Mouse (Mus musculus): ENCODE measurements around the gene Olfr1371.

Olfr1371 gene

DNA sequence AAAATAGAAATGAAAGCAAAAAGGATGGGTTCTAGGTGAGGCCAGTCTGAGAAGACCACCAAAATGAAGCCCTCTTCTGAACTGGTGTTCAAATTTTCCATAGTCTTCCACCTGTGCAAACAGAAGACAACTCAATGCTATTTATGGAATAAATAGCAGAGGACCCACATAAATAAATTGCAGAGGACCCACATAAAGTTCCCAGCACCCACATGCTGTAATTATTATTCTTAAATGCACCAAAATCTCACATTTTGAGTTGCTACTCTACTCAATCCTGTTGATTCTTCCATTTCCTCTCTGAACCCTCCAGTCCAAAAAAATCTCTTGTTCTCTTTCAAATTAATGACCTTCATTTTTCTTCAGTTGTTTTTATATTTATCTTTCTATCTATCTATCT, at the start of gene Olfr1371:
Gene Olfr1371 (minus strand): TSS at position 101 of the 400 bp plus-strand sequence.
- no peak for DNase-seq (ENCODE audit: low read depth, low spot score)

- no peak for DNase-seq (ENCODE audit: low read depth, low spot score)
These were observed 48.6 kb upstream of the Olfr1371 start for GRCm38 (mm10) chr11:52262338-52262737.

GRCm38 (mm10) chr11:52261937-52262336, 48.1 kb upstream of the Olfr1371 start:
- DNase-seq (ENCODE audit: low read depth, low spot score), result peak; percentile 74

GRCm38 (mm10) chr11:52260878-52261277, 47.1 kb upstream of the Olfr1371 start:
- peak; percentile 39 for DNase-seq (ENCODE audit: low read depth, low spot score)

DNA sequence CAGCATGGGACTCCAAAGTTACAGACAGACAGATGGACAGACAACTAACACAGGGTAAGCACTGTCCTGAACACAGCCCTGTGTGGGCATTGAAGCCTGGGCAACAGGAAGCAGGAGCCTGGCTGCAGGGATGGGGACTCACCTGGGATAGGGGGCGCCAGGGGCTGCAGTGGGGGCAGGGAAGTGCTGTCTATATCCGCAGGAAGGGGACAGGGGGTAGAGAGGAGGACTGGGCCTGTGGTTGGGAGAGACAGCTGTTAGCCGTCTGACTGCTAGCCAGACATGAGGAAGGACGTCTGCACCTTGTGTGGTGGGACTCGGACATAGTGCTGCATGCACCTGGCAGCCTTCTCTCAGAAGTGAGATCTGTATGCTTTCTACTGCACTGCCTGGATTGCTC, 44.9 kb upstream of the Olfr1371 start:
- DNase-seq (ENCODE audit: low read depth, low spot score), result no peak

DNA sequence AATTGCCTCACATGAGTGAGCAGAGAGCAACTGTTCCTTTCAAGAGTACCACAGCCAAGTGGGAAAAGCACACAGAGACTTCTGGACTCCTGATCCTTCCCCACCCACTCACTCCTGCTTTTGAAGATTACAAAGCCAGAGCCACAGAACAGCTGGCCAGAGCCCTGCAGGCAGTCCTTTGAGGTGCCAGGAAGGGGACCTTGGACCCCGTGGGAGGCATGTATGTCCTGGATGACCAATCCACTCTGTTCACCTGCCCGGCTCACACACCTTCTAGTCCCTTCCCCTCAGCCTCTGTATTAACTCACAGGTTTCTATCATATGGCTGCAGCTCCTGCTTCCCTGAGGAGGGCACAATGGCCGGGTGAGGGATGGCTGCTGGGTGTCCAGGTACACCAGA, 43.6 kb upstream of the Olfr1371 start:
- DNase-seq (ENCODE audit: low read depth, low spot score), result no peak

DNA sequence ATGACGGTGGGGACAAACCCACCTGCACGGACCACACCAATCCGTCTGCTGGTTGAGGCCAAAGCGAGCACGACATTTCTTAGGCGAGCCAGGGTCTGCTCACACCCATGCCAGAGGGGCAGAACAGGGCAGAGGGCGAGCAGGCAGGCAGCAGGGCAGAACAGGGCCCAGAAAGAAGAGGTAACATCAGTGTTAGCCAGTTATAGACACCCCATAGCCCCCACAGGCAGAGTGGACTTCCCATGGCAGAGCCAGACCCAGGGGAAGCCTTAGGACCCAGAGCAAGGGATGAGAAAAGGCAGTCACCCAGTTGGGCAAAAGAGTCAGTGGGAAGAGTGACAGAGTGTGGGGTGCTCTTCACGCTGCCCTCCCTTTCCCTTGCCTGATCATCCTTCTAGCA, 41.3 kb upstream of the Olfr1371 start:
- DNase-seq (ENCODE audit: low read depth, low spot score), result no peak

DNA sequence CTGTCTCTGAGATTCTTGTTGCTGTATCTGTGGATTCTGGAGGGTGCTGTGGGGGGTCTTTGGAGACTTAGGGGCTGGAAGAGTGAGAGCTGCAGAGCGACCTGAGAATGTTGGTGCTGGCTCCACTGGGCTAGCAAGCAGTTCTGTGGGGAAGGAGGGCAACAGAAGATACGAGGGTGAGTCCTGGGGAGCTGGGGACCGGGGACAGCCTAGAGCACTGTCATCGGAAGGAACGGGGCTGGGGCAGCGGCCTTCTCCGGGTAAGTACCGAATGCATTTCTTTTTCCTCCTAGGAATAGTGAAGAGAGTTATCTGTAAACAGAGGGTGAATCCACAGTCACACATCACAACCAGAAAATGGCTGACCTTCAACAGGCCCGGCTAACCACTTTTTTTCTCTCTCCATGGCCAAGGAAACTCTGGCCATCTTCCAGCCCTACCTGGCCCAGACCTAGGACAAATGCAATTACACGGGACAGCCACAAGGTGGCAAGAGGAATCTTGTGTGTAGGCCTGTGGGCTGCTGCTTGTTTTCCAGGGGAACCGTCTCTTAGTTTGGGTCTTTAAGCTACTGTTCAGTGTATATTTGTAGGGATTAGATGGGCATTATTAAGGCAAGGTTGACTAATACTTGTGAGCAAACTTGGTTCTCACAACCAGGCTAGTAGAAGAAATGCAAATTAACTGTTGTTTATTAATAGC, 40.0 kb upstream of the Olfr1371 start:
- peak; percentile 56 for DNase-seq (ENCODE audit: low read depth, low spot score)

DNA sequence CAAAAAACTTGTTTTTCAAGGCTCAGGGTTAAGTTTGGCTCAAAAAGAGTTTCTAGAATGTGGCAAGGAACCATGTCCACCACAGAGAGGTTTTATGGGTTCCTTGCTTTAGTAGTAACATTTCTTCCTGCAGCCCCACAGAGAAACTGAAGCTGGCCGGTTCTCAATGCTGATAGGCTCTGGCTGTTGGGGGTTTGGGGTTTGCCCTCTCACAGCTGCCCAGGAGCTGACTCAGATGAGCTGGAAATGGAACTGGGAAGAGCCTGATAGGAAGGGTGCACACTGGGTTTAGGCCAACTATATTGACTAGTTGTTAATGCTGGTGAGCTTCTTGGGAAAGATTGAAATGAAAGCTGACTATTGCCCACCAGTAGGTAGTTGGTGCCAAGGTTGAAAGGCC, 38.9 kb upstream of the Olfr1371 start:
- DNase-seq (ENCODE audit: low read depth, low spot score), result no peak

- no peak for DNase-seq (ENCODE audit: low read depth, low spot score)
These were observed 38.0 kb upstream of the Olfr1371 start for GRCm38 (mm10) chr11:52251770-52252169.

GRCm38 (mm10) chr11:52249452-52249851, 35.7 kb upstream of the Olfr1371 start:
- no peak for DNase-seq (ENCODE audit: low read depth, low spot score)

GRCm38 (mm10) chr11:52240898-52241542, 27.2 kb upstream of the Olfr1371 start:
- DNase-seq (ENCODE audit: low read depth, low spot score), result no peak

DNA sequence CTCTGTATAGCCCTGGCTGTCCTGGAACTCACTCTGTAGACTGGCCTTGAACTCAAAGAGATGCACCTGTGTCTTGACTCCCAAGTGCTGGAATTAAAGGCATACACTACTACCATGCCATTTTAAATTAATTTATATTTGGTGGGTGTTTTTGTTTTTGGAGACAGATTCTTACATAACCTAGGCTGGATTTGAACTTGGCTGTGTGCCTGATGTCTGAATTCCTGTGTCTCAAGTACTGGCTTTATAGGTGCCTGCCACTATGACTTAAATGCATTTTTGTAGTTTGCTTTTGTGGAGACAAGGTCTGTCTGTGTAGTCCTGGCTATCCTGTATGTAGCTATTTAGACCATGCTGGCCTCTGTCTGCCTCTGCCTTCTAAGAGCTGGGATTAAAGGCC, 20.7 kb upstream of the Olfr1371 start:
- no peak for DNase-seq (ENCODE audit: low read depth, low spot score)

DNA sequence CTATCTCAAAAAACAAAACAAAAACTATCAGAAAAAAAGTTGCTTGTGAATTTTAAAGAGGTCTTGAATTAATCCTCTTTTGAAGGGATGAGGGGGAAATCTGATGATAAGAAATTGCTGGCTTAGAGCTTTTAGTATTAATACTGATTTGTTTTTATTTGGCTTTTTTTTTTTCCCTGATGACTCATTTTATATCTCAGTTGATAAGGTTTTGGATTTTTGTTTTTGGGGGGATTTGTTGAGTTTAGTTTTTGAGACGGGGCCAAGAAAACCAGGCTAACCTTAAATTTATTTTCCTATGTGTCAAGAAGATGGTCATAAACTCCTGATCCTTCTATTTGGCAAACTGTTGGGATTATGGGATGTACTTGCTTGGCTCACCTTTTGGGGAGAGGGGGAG, 20.1 kb upstream of the Olfr1371 start:
- no peak for DNase-seq (ENCODE audit: low read depth, low spot score)

DNA sequence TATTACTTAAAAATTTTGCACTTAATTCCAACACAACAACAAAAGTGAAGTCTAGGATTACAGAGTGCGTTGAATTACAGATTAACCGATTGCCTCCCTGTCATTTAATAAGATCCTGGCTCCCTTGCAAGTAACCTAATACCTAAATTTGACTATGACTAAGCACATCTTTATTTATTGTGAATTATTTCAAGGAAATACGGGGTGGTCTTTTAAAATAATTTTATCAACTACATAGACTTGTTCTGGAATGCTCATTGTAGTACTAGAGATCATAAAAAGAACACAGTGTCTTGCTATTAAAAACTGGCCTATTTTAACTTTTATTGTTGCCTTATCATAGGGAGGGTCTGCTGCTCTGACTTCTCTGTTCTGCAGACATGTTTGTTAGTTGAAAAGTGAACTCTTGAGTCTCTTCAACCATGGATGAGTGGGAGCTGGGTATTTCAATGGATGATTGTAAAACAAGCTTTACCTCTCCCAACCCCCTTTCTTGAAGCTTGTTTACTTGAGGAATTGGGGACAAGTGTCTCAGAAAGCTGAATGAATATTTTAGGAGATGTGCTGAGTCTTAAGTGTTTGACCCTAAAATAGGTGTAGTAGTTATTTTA, 19.4 kb upstream of the Olfr1371 start:
- DNase-seq (ENCODE audit: low read depth, low spot score), result no peak

GRCm38 (mm10) chr11:52231606-52232541, 18.1 kb upstream of the Olfr1371 start, which contains the start of gene Skp1a:
Skp1a (plus strand) TSS chr11:52231995.
- peak; percentile 93 for DNase-seq (ENCODE audit: low read depth, low spot score)

DNA sequence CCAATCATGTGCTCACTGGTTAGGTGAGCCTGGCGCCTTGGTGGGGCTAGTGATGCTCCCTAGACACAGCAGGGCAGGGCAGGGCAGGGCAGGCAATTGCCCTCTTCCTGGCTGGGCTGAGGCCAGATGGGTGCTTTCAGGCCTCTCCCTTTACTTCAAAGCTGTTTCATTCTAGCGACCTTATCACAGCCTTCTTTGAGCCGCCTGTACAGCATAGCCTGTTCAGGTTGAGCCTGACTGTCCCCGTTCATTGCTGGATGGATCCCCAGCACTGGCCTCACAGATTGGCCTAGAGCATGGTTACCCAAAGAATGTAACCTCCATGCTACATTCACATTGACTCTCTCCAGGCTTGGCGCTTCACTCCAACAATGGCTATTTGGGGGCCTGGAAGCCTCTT, 16.9 kb upstream of the Olfr1371 start:
- DNase-seq (ENCODE audit: low read depth, low spot score), result no peak

DNA sequence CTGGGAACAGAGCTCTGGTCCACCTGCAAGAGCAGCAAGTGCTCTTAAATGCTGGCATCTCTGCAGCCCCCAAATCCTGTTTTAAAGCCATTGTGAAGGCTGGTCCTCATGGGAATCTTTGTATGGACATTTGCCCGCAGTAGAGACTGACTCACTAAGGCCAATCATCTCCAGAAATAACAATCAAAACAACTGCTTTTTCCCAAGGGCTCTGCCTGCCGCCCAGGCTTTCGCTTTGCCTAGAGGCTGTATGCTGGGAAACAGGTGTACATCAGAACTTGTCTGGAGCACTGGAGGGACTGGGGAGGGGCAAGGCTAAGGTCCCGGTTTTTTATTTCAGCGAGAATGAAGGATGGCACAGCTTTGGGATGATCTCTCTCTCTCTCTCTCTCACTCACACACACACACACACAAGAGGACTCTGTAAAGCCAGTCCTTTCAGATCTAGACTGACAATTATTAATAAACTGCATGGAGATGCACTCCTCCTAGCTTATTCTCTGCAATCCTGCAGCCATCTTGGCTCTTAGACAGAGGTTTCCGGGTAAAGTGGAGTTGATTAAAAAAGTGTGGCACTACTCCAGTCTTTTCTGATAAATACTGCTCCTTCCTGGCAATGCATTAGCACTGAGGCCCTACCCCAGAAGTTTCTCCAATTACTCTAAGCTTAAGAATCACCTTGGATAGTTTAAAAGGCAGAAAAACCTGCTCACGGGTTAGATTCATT, 15.1 kb upstream of the Olfr1371 start:
- no peak for DNase-seq (ENCODE audit: low read depth, low spot score)

- DNase-seq (ENCODE audit: low read depth, low spot score), result no peak
These were observed 13.9 kb upstream of the Olfr1371 start for GRCm38 (mm10) chr11:52227466-52228226.

DNA sequence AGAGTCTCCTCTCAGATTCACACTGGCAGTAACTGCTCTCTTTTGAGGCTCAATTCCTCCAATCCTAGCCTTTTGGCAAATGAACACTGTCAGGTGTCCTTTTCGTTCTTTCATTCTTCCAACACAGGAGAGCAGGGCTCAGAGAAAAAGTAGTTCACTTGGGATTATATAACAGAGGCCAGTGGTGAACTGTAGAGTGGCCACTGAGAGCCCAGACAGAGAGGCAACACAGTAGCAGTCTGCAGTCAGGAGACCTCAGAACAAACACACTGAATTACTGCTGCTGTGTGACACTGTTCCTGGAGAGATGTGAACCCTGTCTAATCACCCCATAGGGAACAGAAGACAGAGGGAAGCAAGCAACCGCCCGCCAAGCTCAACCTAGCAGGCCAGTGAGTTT, 13.3 kb upstream of the Olfr1371 start:
- no peak for DNase-seq (ENCODE audit: low read depth, low spot score)

Measured in A20 (cell line).